Mouse (Mus musculus) thymus, adult 2 months (tissue): ENCODE data around the gene Kif6. TPM values are rescaled to one million over a fixed set of nuclear protein-coding genes. Genes with fewer than 3 reads are reported as not detected.

Source experiments
- DNase-seq: peaks from one replicate; pipeline ENCODE4 v3.0.0; 2021
- H3K27ac ChIP-seq: fragments of 200-500 bp; 2 replicates; pipeline ENCODE4 v1.5.1; 2012; ENCODE audit warnings: low read length, control low read depth; ENCODE audit not compliant: control insufficient read depth, insufficient read depth
- H3K27me3 ChIP-seq: fragments of 200-500 bp; 2 replicates; pipeline ENCODE4 v1.6.1; 2012; ENCODE audit warnings: mild to moderate bottlenecking, low read length, moderate library complexity, mixed read lengths; ENCODE audit not compliant: control insufficient read depth, insufficient read depth
- H3K36me3 ChIP-seq: fragments of 200-500 bp; 2 replicates; pipeline ENCODE4 v1.6.1; 2012; ENCODE audit warnings: mild to moderate bottlenecking, low read length, moderate library complexity; ENCODE audit not compliant: control insufficient read depth, insufficient read depth
- H3K4me1 ChIP-seq: fragments of 200-500 bp; replicated peaks from 2 replicates; pipeline ENCODE4 v1.6.1; 2012; ENCODE audit warnings: low read length; ENCODE audit not compliant: control insufficient read depth, insufficient read depth
- H3K4me3 ChIP-seq: fragments of 200-500 bp; 2 replicates; pipeline ENCODE4 v1.5.1; 2012; ENCODE audit warnings: mild to moderate bottlenecking, low read length, control low read depth, moderate library complexity; ENCODE audit not compliant: control insufficient read depth, insufficient read depth
- CTCF ChIP-seq: fragments of 200-500 bp; IDR thresholded peaks from 2 replicates; pipeline ENCODE4 v1.5.1; 2012; ENCODE audit warnings: mild to moderate bottlenecking, control low read depth, low read length, moderate library complexity, borderline replicate concordance; ENCODE audit not compliant: control insufficient read depth, poor library complexity, insufficient read depth; ENCODE audit errors: extremely low read depth
- POLR2A ChIP-seq: fragments of 200-500 bp; IDR thresholded peaks from 2 replicates; pipeline ENCODE4 v1.6.1; 2012; ENCODE audit warnings: mild to moderate bottlenecking, low read length, control low read depth, moderate library complexity; ENCODE audit not compliant: control insufficient read depth, poor library complexity, insufficient read depth; ENCODE audit errors: extremely low read depth
- WGBS: fragments of 180-500 bp; shearing (Covaris S2); methylation state at CpG from one replicate; pipeline ENCODE4 v1.1.7; 2018; 5-methylcytosine and 5-hydroxymethylcytosine counted together
- polyA plus RNA-seq: library from polyadenylated mRNA; depleted of rRNA; stranded (reverse); fragments of >200 nt; gene quantifications from 2 replicates; pipeline ENCODE4 v1.2.3, GENCODE M21; 2012

The Kif6 gene
- polyA plus RNA-seq, 1 experiment = 0.54 TPM

- no peak overlapping the region for H3K4me3 ChIP-seq
- no peak for TF ChIP-seq CTCF
- no peak for TF ChIP-seq POLR2A
These were observed 18.1 kb downstream of the Kif6 start for GRCm38 (mm10) chr17:49633041-49633440.

GRCm38 (mm10) chr17:49641903-49642302 is 27.0 kb downstream of the Kif6 start:
- Histone ChIP-seq H3K27ac (no peak overlapping the region), H3K27me3 (no peaks in the 10 kb centered on the region), H3K4me1 (no peaks in the 10 kb centered on the region), H3K36me3 (no peaks in the 10 kb centered on the region), H3K4me3 (no peak overlapping the region)
- 93% methylated on average over 6 of the region's 6 CpGs for WGBS
- TF ChIP-seq POLR2A = no peak
- no peak for TF ChIP-seq CTCF
- no peak for DNase-seq

More at GRCm38 (mm10) chr17:49633041-49633440, 18.1 kb downstream of the Kif6 start:
- 68% methylated on average over 8 of the region's 8 CpGs for WGBS
- H3K27ac ChIP-seq = no peak overlapping the region
- H3K4me1 ChIP-seq = no peaks in the 10 kb centered on the region
- DNase-seq = no peak
- H3K36me3 ChIP-seq = no peaks in the 10 kb centered on the region
- no peaks in the 10 kb centered on the region for H3K27me3 ChIP-seq

GRCm38 (mm10) chr17:49642336-49642735 is 27.4 kb downstream of the Kif6 start:
- 93% methylated on average over 8 of the region's 8 CpGs for WGBS

GRCm38 (mm10) chr17:49642889-49643490 is 28.1 kb downstream of the Kif6 start:
- no peak for DNase-seq
- 89% methylated on average over 11 of the region's 11 CpGs for WGBS
- no peak for TF ChIP-seq CTCF
- no peak for TF ChIP-seq POLR2A
- Histone ChIP-seq H3K4me3 (no peak overlapping the region), H3K36me3 (no peaks in the 10 kb centered on the region), H3K27ac (no peak overlapping the region), H3K27me3 (no peaks in the 10 kb centered on the region), H3K4me1 (no peaks in the 10 kb centered on the region)

More at GRCm38 (mm10) chr17:49642336-49642735, 27.4 kb downstream of the Kif6 start:
- Histone ChIP-seq H3K27ac (no peak overlapping the region), H3K27me3 (no peaks in the 10 kb centered on the region), H3K4me3 (no peak overlapping the region), H3K4me1 (no peaks in the 10 kb centered on the region), H3K36me3 (no peaks in the 10 kb centered on the region)
- no peak for TF ChIP-seq POLR2A
- TF ChIP-seq CTCF = no peak
- no peak for DNase-seq

GRCm38 (mm10) chr17:49646267-49646666 is 31.3 kb downstream of the Kif6 start:
- H3K4me3 ChIP-seq = no peak overlapping the region
- whole genome bisulfite sequencing = 98% methylated on average over 5 of the region's 5 CpGs

GRCm38 (mm10) chr17:49648970-49649369 is 34.0 kb downstream of the Kif6 start:
- no peak overlapping the region for H3K27ac ChIP-seq
- no peaks in the 10 kb centered on the region for H3K27me3 ChIP-seq
- H3K4me3 ChIP-seq = no peak overlapping the region
- TF ChIP-seq POLR2A = no peak
- no peak for TF ChIP-seq CTCF
- no peak for DNase-seq
- 82% methylated on average over 2 of the region's 2 CpGs for WGBS
- no peaks in the 10 kb centered on the region for H3K4me1 ChIP-seq
- H3K36me3 ChIP-seq = no peaks in the 10 kb centered on the region

More at GRCm38 (mm10) chr17:49646267-49646666, 31.3 kb downstream of the Kif6 start:
- H3K27ac ChIP-seq = no peak overlapping the region
- no peaks in the 10 kb centered on the region for H3K36me3 ChIP-seq
- H3K4me1 ChIP-seq = no peaks in the 10 kb centered on the region
- DNase-seq = no peak
- TF ChIP-seq CTCF (no peak), POLR2A (no peak)
- no peaks in the 10 kb centered on the region for H3K27me3 ChIP-seq
